Mouse (Mus musculus) kidney, adult 9 months (tissue): ENCODE results near the gene Ubn1.
A peak's percentile ranks its signal among the peaks of the same experiment; 100 is the strongest.

Source experiments
- DNase-seq: peaks from one replicate; pipeline ENCODE4 v3.0.0; 2022

Gene Ubn1

DNA sequence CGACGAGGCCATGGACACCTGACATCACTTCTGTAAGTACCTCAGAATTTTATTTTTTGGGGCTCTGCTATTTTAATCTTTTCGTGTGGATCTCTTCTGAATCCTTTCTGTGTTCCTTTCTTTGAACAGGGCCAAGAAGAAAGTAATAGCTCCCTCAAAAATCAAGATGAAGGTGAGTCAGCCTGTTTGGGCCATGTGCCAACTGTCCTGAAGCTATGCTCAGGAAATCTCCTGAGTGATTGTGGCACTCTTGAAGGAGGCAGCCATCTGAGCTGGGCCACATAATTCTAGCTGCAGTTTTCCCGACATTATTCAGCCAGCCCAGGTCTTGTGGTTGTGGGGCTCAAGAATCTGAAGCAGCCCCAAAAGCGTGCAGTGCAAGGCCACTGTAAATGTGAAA is 24.5 kb downstream of the Ubn1 start:
- DNase-seq = no peak

DNA sequence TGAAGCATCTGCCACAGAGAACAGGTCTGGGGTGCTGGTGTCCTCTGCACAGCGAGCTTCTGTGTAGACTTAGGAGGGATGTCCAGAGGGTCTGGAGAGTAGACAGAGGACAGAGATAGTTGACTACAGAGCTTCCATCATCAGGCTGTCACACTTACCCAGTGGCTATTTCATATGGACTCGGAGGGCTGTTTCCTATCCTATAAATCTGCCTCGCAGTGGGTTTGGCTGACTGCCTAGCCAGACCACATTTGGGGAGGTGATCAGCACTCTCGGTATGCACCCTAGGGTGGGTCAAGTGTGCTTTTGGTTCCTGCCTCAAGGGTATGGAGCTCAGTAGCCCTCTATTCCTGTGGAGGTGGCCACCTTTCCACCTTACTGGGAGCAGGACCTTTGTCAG is 35.3 kb downstream of the Ubn1 start:
- DNase-seq = no peak

DNA sequence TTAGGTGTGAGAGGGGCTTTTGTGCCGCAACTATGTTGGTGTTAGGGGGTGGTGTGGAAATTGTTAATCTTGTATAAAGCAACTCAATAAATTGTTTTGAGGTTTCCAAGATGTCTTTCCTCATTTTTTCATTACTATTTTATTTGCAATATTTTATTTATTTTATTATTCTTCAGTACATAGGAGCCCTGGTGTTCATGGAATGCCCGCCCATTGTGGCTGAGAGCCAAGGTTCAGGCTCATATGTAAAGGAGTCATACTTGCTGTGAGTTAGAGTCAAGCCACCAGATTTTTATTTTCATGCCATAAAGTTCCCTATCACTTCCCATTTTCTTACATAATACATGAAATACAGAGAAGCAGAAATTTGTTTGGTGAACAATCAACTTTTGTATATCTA is 36.3 kb downstream of the Ubn1 start:
- DNase-seq = no peak

DNA sequence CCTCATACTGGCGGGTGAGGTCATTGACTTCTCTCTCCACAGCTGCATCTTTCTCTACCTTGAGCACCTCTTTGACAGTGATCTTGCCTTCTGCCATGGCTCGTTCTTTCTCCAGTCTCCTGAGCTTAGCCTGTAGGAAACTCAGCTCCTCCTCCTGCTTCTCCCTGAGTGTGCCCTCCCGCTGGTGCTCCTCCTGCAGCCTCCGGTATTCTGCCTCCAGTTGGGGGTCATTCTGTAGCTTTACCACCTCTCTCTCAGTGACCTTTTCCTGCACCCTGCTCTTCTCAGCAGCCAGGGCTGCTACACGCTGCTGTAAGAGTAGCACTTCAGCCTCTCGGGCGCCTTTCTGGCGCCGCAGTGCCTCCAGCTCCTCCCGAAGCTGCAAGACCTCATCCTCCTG is 39.2 kb downstream of the Ubn1 start:
- DNase-seq = no peak

DNA sequence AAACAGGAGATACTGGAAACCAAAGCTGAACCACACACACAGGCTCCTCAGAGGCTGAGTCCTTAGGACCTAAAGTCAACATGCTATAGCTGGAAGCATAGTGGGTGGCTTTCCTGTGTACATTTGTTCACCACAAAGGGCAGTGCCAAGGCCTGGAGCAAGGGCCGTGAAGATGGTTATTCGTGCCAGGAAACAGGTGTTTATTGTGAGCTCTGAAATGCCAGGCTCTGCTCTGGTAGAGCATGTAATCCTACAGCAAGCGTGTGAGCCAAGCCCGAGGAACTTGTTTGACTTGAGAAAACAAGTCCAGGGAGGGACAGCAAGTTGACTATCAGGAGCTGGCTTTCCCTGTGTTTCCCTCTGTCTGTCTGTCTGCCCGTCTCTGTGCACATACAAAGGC is 43.4 kb downstream of the Ubn1 start:
- DNase-seq = peak; percentile 38

DNA sequence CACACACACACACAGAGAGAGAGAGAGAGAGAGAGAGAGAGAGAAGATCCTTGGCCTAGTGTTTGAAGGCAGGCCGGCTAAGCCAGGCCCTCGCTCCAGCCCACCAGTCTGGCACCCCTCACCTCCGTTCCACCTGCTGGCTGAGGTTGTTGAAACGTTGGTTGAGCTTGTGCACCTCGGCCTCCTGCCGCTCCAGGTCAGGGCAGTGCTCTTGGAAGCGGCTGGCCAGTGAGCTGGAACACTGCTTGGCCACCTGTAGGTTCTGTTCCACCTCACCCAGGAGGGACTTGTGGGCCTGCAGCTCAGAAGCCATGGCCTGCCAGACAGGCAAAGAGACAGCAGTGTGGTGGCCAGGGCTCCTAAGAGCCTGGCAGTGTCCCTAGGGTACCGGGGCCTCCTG is 46.6 kb downstream of the Ubn1 start:
- peak; percentile 39 for DNase-seq

DNA sequence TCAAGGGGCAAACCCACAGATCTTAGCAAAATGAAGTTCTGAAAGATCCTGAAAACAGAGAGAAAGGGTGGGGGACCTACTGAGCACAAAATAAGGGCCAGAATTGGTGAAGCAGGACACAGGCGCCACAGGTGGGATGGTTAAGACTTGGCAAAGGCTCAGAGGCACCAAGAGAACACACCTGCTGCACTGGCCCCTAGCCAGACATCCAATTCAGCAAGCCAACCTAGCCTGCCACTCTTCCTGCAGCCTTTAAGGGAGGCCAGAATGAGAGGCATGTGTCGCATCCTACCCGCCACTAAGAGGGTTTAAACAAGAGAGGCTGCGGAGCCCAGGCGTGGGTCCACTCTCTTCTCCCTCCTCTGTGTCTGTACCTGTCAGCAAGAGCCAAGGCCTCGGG is 51.1 kb downstream of the Ubn1 start:
- no peak for DNase-seq

DNA sequence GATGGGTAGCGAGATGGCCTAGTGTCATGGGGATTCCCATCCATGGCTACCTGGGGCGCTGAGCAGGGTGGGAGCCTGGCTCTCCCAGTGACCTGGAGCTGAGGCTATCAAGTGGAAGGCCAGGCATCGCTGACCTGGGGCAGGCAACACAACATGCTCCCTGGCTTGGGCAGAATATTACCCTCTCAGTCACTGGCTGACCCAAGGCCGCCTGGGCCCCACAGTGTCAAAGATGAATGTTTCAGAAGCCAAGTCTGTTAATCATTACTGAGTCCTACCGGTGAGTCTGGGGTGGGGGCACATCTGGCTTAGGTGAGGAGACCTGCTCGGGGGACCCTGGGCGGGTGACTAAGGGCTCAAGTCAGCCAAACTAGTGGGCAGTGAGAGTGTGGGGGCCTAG is 60.0 kb downstream of the Ubn1 start:
- peak; percentile 35 for DNase-seq

DNA sequence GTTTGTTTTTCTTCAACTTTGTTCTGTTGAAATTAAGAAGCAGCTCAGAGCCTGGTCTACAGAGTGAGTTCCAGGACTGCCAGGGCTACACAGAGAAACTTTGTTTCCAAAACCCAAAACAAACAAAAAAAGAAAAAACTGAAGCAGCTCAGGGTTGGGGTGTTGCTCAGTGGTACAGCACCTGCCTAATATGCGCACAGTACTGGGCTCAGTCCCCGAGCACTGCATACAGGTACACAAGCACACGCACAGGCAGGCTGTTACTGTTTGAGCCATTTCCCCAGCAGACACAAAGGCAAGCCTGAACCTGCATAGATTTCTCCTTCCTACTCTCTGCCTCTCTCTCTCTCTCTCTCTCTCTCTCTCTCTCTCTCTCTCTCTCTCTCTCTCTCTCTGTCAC is 61.2 kb downstream of the Ubn1 start:
- DNase-seq = no peak

DNA sequence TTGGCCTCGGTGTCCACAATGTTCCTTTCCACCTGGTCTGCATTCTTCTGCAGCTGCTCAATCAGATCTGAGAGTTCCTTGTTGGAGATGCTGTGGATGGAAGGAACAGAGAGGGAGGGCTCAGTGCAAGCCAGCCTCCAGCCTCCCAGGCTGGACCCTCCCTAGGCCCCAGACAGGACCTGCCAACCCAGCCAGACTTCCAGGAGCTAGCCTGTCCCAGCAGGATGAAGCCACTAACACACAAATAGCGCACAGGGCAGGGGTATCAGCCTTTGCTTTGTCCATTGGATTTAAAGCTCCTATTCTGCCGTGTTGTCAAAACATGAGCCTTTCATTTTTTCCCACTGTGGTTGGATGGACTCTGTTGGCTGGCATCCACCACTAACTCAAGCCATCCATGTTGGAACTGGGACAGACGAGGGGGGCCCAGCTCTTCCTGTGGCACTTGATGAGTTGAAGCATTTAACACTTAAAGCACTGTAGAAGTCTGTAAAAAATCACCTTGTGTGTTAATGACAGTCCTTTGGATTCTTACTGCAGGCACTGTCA is 63.2 kb downstream of the Ubn1 start:
- DNase-seq = no peak

DNA sequence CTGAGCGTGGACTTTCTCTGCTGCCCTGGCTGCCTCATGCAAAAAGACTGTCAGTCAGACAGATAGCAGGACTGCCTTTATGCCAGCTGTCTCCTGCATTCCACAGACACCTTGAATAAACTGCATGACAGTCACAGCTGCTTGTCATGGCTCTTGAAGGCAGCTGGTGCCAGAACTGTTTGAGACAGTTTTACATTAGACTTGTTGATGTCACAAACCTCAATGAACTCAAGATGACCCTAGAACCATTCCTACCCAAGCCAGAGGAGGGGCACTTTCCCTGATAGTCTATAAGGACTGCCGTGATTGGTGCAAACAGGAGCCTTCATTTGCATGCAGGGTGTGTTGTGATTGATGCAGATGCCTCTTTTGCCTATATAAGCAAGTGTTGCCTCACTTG is 63.7 kb downstream of the Ubn1 start:
- DNase-seq = no peak

DNA sequence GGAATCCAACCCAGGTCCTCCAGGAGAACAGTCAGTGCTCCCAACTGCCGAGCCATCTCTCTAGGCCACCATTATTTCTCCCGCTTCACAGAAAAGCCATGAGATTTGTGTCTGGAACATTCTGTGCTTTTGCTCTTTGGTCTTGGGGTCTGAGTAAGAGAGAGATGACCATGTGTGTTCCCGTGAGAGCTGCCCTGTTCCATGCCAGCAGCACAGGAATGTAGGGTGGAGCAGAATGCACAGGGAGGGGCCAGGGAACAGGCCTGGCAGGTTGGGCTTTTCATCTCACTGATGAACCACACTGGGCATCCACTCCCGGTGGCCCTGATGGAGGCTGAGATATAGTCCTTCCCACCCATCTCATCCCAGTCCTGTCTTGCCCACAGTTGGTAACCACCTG is 69.5 kb downstream of the Ubn1 start:
- peak; percentile 19 for DNase-seq

DNA sequence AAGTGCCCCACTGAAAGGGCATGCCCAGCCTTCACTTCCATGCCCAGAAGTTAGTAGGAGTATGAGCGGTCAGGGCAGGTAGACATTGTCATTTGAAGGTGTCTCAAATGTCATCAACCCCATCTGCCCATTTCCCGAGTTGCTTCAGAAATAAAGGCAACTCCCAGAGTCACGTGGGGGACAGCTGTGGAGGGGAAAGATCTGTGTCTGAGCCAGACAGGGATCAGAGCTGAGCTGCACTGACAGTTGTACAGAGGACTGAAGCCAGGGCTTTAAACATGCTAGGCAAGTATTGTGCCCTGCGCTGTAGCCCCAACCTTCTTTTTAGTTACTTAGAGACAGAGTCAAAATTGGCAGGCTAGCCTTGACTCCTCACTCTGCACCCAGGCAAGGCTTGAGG is 70.0 kb downstream of the Ubn1 start:
- no peak for DNase-seq

DNA sequence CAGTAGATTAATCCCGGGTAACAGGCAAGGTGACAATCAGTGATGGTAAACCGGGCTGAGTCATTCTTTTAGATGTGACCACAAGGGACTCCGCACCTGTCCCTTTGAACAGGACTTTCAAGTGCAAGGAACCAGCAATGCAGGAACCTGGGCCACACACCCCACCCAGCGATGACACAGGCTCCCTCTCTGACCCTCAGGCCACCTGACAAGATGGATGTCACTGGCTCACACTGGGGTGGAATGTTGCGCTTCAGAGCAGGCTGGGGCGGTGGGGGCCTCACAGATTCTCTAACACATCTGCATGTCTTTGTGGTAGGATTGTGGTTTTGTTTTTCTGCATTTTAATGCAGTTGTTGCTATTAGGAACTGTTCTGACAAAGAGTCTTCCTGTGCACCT is 73.6 kb downstream of the Ubn1 start:
- no peak for DNase-seq

DNA sequence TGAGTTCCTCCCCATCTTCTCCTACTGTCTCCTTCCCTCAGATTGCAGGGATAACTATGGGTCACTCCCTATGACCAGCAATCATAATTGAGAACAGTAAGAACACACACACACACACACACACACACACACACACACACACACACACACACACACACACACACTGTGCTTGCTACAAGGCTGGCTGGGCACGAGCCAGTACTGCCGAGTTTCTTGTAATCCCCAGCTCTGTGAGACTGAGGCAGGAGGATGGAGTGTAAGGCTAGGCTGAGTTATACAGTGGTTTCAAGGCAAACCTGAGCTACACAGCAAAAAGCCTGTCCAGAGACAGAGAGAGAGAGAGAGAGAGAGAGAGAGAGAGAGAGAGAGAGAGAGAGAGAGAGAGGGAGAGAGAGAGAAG is 80.3 kb downstream of the Ubn1 start:
- no peak for DNase-seq

DNA sequence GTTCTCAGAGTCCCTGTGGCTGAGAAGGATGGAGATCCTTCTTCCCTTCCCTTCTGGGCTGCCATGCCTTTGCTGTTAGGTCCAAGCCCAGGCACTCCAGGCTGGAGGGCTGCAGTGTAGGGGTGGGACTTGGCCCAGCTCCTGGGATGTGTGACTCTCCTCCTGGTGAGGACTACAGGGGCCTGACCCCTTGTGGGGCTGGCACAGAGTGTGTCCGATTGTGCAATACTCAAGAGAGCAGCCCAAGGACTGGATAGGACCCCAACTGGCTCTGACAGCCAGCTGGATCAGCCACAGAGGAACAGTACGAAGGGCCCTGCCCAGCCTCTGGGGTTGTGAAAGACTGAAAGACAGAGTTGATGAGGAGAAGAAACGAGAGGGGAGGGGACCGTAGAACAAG is 80.9 kb downstream of the Ubn1 start:
- DNase-seq = no peak

DNA sequence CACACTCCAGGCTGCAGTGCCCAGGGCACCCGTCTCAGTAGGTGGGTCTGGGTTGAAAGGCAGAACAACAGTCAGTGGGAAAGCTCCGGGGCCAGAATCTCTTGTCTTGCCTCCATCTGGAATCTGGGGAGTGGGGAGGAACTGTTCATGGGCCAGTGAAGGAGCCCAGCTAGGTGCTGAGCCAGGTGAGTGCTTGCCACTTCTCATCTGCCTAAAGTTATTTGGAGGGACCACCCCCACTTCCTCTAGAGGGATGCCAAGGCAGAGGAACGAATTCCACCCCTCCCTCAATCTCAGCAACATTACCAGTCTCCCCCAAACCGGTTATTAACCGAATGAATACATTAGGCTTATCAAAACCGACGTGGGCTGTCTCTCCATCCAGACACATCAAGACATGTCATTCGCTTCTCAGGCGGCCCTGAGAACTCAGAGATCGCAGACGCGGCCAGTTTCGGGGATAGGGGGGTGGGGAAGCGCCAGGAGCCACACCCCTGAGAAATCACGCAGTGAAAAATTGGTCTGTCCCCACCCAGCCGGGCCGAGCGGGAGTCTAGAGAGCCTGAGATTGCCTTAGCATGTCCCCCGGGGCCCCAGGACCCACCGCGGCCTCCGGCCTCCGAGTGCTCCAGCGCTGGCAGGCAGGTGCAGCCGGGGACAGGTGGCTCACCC is 81.5 kb downstream of the Ubn1 start:
- no peak for DNase-seq

DNA sequence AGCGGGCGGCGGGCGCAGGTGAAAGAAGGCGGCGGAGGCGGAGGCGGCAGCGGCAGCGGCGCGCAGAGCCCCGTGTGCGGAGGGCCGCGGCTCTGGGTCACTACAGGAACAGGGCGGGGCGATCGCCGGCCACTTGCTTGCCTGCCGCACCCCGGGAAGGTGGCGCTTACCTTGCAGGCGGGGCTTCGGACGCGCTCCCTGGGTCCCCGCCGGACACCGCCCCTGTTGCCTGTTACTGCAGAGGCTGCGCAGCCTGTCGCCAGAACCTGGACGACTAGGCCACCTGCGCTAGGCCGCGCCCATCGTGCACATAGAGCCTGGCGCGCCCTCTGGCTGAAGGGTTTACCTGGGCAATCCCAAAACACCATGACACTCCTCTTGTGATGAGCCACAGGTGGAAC is 82.5 kb downstream of the Ubn1 start, which contains the start of gene Ppl:
Gene Ppl (minus strand): TSS at position 21 of the 401 bp plus-strand sequence.
- DNase-seq = peak; percentile 89

DNA sequence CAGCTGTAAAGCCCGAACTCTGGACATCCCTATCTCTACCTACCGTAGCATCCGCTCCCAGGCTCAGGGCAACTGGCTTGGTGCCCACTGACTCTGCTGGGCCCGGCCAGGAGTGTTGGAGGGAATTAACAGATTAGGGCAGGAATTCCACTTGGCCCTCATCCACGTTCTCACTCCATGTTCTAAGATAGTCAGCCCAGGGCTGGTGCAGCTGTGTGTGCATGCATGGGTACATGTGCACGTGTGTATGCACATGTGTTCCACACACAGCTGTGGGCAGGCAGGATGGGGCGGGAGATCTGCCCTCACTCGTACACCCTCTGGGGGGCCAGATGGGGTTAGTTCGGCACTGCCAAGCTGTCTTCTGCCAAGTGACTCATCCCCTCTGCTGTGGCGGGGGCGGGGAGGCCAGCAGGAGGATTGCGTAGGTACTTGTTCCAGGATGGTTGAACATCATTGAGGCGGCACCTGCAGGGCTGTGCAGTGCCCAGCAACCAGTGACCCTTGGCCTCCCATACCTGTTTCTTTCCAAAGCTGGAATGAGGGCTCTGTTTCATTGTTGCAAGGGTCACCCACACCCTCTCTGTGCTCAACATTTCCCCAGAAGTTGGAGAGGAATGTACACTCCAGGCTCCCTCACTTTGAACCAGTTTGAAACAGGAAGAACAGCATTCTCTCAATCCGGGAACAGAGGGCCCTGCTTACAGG is 84.9 kb downstream of the Ubn1 start:
- DNase-seq = peak; percentile 32

DNA sequence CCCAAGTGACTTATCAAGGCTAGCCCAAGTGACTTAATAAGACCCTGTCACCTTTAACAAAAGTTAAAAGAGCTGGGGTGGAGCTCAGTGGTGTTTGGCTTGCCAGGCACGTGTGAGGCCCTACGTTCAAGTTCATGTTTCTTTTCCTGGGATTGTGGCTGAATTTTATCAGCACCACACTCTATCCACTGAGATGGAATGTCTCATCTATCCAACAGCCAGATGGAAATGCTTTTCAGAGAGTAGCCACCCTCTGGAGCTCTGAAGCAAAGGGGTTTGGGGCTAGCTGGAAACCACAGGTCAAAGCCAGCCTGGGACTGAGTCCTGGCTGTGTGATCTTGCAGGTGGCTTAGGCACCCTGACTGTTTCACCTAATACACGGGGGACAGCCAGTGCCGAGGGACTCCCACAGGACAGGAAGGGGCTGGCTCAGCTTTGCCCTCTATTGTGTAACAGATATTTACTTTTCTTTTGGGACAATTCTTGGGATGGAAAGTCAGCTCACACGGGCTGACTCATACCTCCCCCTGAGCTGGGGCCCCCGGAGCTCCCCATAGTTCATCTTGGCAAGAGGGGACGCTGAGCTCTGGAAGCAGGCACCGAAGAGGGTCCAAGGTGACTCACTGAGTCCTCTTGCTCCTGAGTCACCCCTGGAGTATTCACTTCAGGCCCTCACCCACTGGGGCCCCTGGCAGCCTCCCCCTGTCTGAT is 85.8 kb downstream of the Ubn1 start:
- DNase-seq = no peak
